Mouse (Mus musculus): Measurements from ENCODE around the gene Scrn2. TPM values are rescaled to one million over a fixed set of nuclear protein-coding genes. Genes with fewer than 3 reads are reported as not detected.

Gene Scrn2
- polyA plus RNA-seq, 1 experiment: 10.0 TPM

DNA sequence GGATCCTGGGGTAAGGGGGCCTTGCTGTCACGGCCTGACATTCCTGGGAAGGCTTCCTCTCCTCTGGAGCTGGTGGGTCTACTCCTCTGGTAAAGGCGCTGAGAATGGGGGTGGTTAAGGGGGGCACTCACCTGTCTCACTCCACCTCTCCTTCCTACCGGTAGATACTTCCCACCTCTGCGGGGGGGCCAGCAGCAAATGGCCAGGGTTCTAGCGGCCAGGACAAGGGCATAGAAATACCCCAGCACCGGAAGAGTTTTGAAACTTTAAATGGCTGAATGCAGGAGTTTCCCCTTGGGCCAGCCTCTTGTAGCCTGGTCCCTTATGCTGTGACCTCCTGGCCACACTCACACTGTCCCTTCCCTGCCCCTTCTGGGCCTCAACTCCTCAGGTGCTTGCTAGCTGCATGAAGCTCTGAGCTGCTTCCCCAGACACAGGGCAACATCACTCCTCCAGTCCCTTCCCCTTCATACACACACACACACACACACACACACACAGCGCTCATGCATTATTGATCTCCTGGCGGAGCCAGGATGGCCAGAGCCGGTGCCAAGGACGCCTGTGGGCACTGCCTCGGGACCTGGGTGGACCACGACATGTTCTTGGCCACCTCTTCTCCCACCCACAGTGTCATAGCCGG lies 21.3 kb downstream of the Scrn2 start:
- peak overlapping the region; percentile 94 for H3K4me3 ChIP-seq (ENCODE audit: extremely low read depth, insufficient read depth, insufficient read length)
- TF ChIP-seq CTCF (IDR thresholded peaks at IDR 0.05; ENCODE audit: extremely low read depth, insufficient read depth, insufficient read length, insufficient replicate concordance) (no peak), POLR2A (IDR thresholded peaks at IDR 0.05; ENCODE audit: low read depth, low read length) (no peak)
- H3K27me3 ChIP-seq (ENCODE audit: control insufficient read depth, insufficient read depth, low read length): no peaks in the 10 kb centered on the region
- H3K27ac ChIP-seq (ENCODE audit: insufficient read depth, low read length): peak overlapping the region; percentile 38
- H3K4me1 ChIP-seq (ENCODE audit: control insufficient read depth, insufficient read depth, insufficient read length): peaks cover 17% of the 10 kb centered on the region; the same call in 1 of the 2 replicates
- WGBS: 14% methylated on average over 13 of the region's 13 CpGs
- H3K36me3 ChIP-seq (ENCODE audit: control insufficient read depth, insufficient read depth, low read length): peaks cover 26% of the 10 kb centered on the region
- no peak for DNase-seq (ENCODE audit: low read depth in 1 of 2, low spot score in 2 of 2)

DNA sequence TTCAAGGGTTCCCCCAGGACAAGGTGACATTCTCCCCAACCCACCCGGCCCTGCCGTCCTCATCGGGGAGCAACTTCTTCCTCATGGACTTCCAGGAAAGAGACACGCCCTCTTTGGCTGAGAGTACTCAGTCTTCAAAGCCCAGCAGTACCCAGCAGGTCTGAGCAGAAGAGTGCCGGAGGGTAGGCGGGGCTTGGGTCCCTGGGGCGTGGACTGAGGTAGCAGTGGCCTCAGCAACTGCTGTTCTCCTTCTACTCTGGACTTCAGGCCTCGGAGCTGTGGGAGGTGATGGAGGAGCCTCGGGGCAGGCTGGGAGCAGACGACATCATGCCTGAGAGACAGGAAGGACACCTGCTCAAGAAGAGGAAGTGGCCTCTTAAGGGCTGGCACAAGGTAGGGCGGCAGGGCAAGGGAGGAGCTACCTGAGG lies 22.5 kb downstream of the Scrn2 start:
- 23% methylated on average over 11 of the region's 11 CpGs for WGBS

DNA sequence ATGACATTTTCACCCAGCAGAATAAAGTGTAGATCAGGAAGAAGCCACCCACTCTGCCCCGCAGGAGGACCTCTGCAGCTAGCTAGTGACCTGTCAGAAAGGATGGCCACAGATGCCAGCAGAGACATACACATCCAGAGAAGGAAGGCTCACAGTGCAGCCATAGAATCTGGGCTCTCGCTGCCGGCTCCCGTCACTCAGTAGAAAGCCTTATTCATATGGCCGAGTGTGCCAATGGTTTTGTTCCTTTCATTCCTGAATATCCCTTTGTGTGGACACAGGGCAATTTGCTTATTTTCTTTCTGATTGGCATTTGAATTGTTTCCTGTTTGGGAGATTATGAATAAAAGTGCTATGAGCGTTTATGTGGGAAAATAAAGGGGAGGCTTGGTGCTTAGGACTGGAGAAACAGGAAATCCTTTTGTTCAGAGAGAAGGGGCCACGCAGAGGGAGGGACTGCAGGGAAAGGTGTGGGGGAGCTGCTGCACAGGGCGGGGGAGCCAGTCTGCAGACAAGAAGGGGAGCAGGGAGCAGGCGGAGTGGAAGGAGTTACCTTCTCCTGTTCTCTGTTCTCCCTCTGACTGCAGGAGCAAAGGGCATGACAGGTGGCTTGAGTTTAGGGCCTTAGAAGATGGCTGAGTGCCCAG lies 33.7 kb downstream of the Scrn2 start:
- no peak overlapping the region for H3K4me3 ChIP-seq (ENCODE audit: extremely low read depth, insufficient read depth, insufficient read length)
- TF ChIP-seq POLR2A (IDR thresholded peaks at IDR 0.05; ENCODE audit: low read depth, low read length): no peak
- no peak for TF ChIP-seq CTCF (IDR thresholded peaks at IDR 0.05; ENCODE audit: extremely low read depth, insufficient read depth, insufficient read length, insufficient replicate concordance)
- H3K27me3 ChIP-seq (ENCODE audit: control insufficient read depth, insufficient read depth, low read length): no peaks in the 10 kb centered on the region
- WGBS: 67% methylated on average over 9 of the region's 9 CpGs
- DNase-seq (ENCODE audit: low read depth in 1 of 2, low spot score in 2 of 2): no peak
- H3K27ac ChIP-seq (ENCODE audit: insufficient read depth, low read length): no peak overlapping the region
- peaks cover 34% of the 10 kb centered on the region for H3K36me3 ChIP-seq (ENCODE audit: control insufficient read depth, insufficient read depth, low read length)
- H3K4me1 ChIP-seq (ENCODE audit: control insufficient read depth, insufficient read depth, insufficient read length): no peaks in the 10 kb centered on the region

More for the DNA sequence above, 22.5 kb downstream of the Scrn2 start:
- H3K27me3 ChIP-seq (ENCODE audit: control insufficient read depth, insufficient read depth, low read length): no peaks in the 10 kb centered on the region
- DNase-seq (ENCODE audit: low read depth in 1 of 2, low spot score in 2 of 2): no peak
- peaks cover 17% of the 10 kb centered on the region; the same call in 1 of the 2 replicates for H3K4me1 ChIP-seq (ENCODE audit: control insufficient read depth, insufficient read depth, insufficient read length)
- H3K4me3 ChIP-seq (ENCODE audit: extremely low read depth, insufficient read depth, insufficient read length): no peak overlapping the region; the same call in 1 of the 2 replicates
- no peak for TF ChIP-seq POLR2A (IDR thresholded peaks at IDR 0.05; ENCODE audit: low read depth, low read length)
- TF ChIP-seq CTCF (IDR thresholded peaks at IDR 0.05; ENCODE audit: extremely low read depth, insufficient read depth, insufficient read length, insufficient replicate concordance): no peak
- peaks cover 28% of the 10 kb centered on the region for H3K36me3 ChIP-seq (ENCODE audit: control insufficient read depth, insufficient read depth, low read length)
- no peak overlapping the region for H3K27ac ChIP-seq (ENCODE audit: insufficient read depth, low read length)

DNA sequence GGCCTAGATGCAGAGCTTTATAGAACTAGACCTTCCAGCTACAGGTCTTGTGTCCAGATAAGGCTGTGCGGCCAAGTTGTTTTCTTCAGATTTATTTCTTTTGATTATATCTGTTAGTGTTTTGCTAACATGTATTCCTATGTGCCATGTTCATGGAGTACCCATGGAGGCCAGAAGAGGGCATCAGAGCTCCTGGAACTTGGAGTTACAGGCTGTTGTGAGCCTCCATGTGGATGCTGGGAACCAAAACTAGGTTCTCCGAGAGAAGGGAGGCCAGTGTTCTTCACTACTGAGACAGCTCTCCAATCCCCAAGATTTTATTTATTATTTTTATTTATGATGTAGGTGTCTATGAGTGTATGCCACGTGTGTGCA lies 34.2 kb downstream of the Scrn2 start:
- TF ChIP-seq POLR2A (IDR thresholded peaks at IDR 0.05; ENCODE audit: low read depth, low read length) (no peak), CTCF (IDR thresholded peaks at IDR 0.05; ENCODE audit: extremely low read depth, insufficient read depth, insufficient read length, insufficient replicate concordance) (no peak; the same call in 1 of the 2 replicates)
- WGBS: 84% methylated on average over 3 of the region's 3 CpGs
- H3K4me3 ChIP-seq (ENCODE audit: extremely low read depth, insufficient read depth, insufficient read length): no peak overlapping the region
- H3K27me3 ChIP-seq (ENCODE audit: control insufficient read depth, insufficient read depth, low read length): no peaks in the 10 kb centered on the region
- no peak overlapping the region for H3K27ac ChIP-seq (ENCODE audit: insufficient read depth, low read length)
- H3K4me1 ChIP-seq (ENCODE audit: control insufficient read depth, insufficient read depth, insufficient read length): no peaks in the 10 kb centered on the region
- peaks cover 35% of the 10 kb centered on the region for H3K36me3 ChIP-seq (ENCODE audit: control insufficient read depth, insufficient read depth, low read length)
- DNase-seq (ENCODE audit: low read depth in 1 of 2, low spot score in 2 of 2): no peak

GRCm38 (mm10) chr11:97065538-97066295 lies 36.0 kb downstream of the Scrn2 start:
- no peak overlapping the region for H3K27ac ChIP-seq (ENCODE audit: insufficient read depth, low read length)
- H3K36me3 ChIP-seq (ENCODE audit: control insufficient read depth, insufficient read depth, low read length): peaks cover 23% of the 10 kb centered on the region
- H3K4me1 ChIP-seq (ENCODE audit: control insufficient read depth, insufficient read depth, insufficient read length): no peaks in the 10 kb centered on the region
- H3K27me3 ChIP-seq (ENCODE audit: control insufficient read depth, insufficient read depth, low read length): no peaks in the 10 kb centered on the region
- WGBS: 91% methylated on average over 12 of the region's 12 CpGs
- no peak overlapping the region for H3K4me3 ChIP-seq (ENCODE audit: extremely low read depth, insufficient read depth, insufficient read length)
- no peak for DNase-seq (ENCODE audit: low read depth in 1 of 2, low spot score in 2 of 2)
- TF ChIP-seq CTCF (IDR thresholded peaks at IDR 0.05; ENCODE audit: extremely low read depth, insufficient read depth, insufficient read length, insufficient replicate concordance) (no peak), POLR2A (IDR thresholded peaks at IDR 0.05; ENCODE audit: low read depth, low read length) (no peak)

DNA sequence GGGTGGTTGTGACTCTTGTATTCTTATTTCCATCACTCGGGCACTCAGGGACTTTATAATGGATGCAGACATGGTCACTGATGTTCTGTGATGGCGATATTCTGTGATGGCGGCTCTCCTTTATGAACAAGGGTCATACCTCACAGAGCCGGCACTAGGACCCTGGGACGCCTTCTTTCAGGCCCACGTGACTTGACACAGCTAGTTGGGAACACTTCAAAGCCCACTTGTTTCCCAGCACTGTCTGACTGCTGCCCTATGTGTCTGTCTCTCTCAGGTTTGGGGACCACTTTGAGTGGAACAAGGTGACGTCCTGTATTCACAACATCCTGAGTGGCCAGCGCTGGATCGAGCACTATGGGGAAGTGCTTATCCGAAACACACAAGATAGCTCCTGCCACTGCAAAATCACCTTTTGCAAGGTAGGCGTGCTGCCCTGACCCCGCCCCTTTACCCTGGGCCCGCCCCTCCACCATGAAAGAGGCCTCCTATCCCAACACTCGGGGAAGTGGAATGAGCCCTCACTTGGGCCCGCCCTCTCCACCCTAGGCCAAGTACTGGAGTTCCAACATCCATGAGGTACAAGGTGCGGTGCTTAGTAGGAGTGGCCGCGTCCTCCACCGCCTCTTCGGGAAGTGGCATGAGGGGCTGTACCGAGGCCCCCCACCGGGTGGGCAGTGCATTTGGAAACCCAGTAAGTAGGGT lies 37.1 kb downstream of the Scrn2 start:
- TF ChIP-seq CTCF (IDR thresholded peaks at IDR 0.05; ENCODE audit: extremely low read depth, insufficient read depth, insufficient read length, insufficient replicate concordance) (no peak), POLR2A (IDR thresholded peaks at IDR 0.05; ENCODE audit: low read depth, low read length) (no peak)
- no peak overlapping the region for H3K27ac ChIP-seq (ENCODE audit: insufficient read depth, low read length)
- H3K4me1 ChIP-seq (ENCODE audit: control insufficient read depth, insufficient read depth, insufficient read length): no peaks in the 10 kb centered on the region
- peaks cover 18% of the 10 kb centered on the region for H3K36me3 ChIP-seq (ENCODE audit: control insufficient read depth, insufficient read depth, low read length)
- H3K27me3 ChIP-seq (ENCODE audit: control insufficient read depth, insufficient read depth, low read length): no peaks in the 10 kb centered on the region
- no peak for DNase-seq (ENCODE audit: low read depth in 1 of 2, low spot score in 2 of 2)
- no peak overlapping the region for H3K4me3 ChIP-seq (ENCODE audit: extremely low read depth, insufficient read depth, insufficient read length)
- WGBS: 90% methylated on average over 22 of the region's 22 CpGs

All from spleen, adult 2 months (tissue).